Mouse (Mus musculus): Measurements from ENCODE around the gene Mrpl40. TPM values are rescaled to one million over a fixed set of nuclear protein-coding genes. Genes with fewer than 3 reads are reported as not detected.

Gene Mrpl40
- total and polyA plus RNA-seq, 2 experiments from 2014 or later, result 35.8 to 75.8 TPM

DNA sequence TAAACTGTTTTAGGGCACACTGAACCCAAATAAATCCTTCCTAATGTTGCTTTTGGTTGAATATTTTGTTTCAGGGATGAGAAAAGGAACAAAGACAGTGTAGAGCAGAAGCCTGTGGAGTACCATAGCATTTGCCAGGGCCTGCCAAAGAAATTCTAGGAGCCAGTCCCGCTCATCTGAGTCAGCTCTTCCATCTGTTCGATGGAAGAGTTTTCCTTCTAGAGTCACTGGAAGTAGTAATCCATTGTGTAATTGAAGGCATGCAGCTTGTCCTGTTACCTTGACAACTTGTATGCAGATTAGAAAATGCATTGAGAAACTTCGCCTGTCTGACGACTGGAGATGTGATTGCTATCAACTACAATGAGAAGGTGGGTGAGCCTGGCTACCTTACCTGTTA is 53.7 kb downstream of the Mrpl40 start:
- Histone ChIP-seq H3K4me3 (ENCODE audit: low read depth, low read length) (no peak overlapping the region), H3K9ac (no peak overlapping the region), H3K27me3 (ENCODE audit: insufficient read depth, low read length) (no peaks in the 10 kb centered on the region), H3K36me3 (ENCODE audit: insufficient read depth) (peaks cover 93% of the 10 kb centered on the region), H3K4me2 (ENCODE audit: low read depth) (no peak overlapping the region), H3K4me1 (ENCODE audit: insufficient read depth) (no peaks in the 10 kb centered on the region), H3K9me3 (ENCODE audit: low read length) (no peaks in the 10 kb centered on the region), H3K27ac (ENCODE audit: low read depth, low read length) (peak overlapping the region; percentile 17; the same call in 1 of the 2 replicates)
- WGBS, result 58% methylated on average over 4 of the region's 4 CpGs
- DNase-seq, result peak; percentile 34
- no peak for TF ChIP-seq CTCF (IDR thresholded peaks at IDR 0.05; ENCODE audit: low read depth)
- peak; percentile 86 for ATAC-seq

DNA sequence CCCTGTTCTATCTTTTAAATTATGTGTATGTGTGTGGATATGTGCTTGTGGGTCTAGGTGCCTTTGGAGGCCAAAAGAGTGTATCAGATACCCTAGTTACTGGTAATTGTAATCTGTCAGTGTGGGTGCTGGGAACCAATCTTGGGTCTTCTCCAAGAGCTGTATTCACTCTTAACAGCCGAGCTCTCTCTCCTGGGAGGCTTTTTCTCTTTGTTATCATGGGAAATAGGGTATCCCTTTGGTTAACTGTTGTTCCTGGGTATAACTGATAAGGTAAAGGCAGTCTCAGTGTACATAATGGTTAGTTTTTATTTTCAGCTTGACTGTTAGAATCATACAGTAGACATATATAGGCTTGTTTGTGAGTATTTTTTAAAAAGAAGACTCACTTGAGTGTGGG is 54.3 kb downstream of the Mrpl40 start:
- peak overlapping the region; percentile 17; the same call in 1 of the 2 replicates for H3K27ac ChIP-seq (ENCODE audit: low read depth, low read length)
- ATAC-seq (no peak), DNase-seq (no peak)
- H3K4me2 ChIP-seq (ENCODE audit: low read depth), result no peak overlapping the region
- H3K27me3 ChIP-seq (ENCODE audit: insufficient read depth, low read length), result no peaks in the 10 kb centered on the region
- no peak for TF ChIP-seq CTCF (IDR thresholded peaks at IDR 0.05; ENCODE audit: low read depth)
- peaks cover 93% of the 10 kb centered on the region for H3K36me3 ChIP-seq (ENCODE audit: insufficient read depth)
- H3K4me3 ChIP-seq (ENCODE audit: low read depth, low read length), result no peak overlapping the region
- H3K9ac ChIP-seq, result no peak overlapping the region
- H3K9me3 ChIP-seq (ENCODE audit: low read length), result no peaks in the 10 kb centered on the region
- H3K4me1 ChIP-seq (ENCODE audit: insufficient read depth), result no peaks in the 10 kb centered on the region
- whole genome bisulfite sequencing, result 77% methylated on average over 1 of the region's 1 CpGs

Other genes with a start within 250 kb of the Mrpl40 start
- gene Sept5, start 246.9 kb downstream of the Mrpl40 start, total RNA-seq (2014; rRNA removed), result 372 and 373 TPM in 2 replicates
- 265 and 267 TPM in 2 replicates for gene Sept5, start 246.9 kb downstream of the Mrpl40 start, polyA plus RNA-seq (2015; fragmentation: Nextera tagmentation; extraction: Ambion mirVana)
- 153 and 182 TPM in 2 replicates for gene Cldn5, start 100.0 kb downstream of the Mrpl40 start, total RNA-seq (2014; rRNA removed)
- 126 and 137 TPM in 2 replicates for gene Cldn5, start 100.0 kb downstream of the Mrpl40 start, polyA plus RNA-seq (2015; fragmentation: Nextera tagmentation; extraction: Ambion mirVana)
- 70.3 and 73.9 TPM in 2 replicates for gene Ufd1, start 65.1 kb downstream of the Mrpl40 start, total RNA-seq (2014; rRNA removed)
- 124 and 134 TPM in 2 replicates for gene Ufd1, start 65.1 kb downstream of the Mrpl40 start, polyA plus RNA-seq (2015; fragmentation: Nextera tagmentation; extraction: Ambion mirVana)
- 7.0 and 11.7 TPM in 2 replicates for gene Cdc45, start 64.9 kb downstream of the Mrpl40 start, total RNA-seq (2014; rRNA removed)
- 5.5 and 6.4 TPM in 2 replicates for gene Cdc45, start 64.9 kb downstream of the Mrpl40 start, polyA plus RNA-seq (2015; fragmentation: Nextera tagmentation; extraction: Ambion mirVana)
- gene 2510002D24Rik, start 40.3 kb downstream of the Mrpl40 start, total RNA-seq (2014; rRNA removed), result 21.2 and 25.6 TPM in 2 replicates
- gene 2510002D24Rik, start 40.3 kb downstream of the Mrpl40 start, polyA plus RNA-seq (2015; fragmentation: Nextera tagmentation; extraction: Ambion mirVana), result 16.9 and 44.1 TPM in 2 replicates
- gene Gm28539, start 40.3 kb downstream of the Mrpl40 start, total RNA-seq (2014; rRNA removed), result not detected in 2 replicates
- not detected in 2 replicates for gene Gm28539, start 40.3 kb downstream of the Mrpl40 start, polyA plus RNA-seq (2015; fragmentation: Nextera tagmentation; extraction: Ambion mirVana)
- gene Hira, start 175 bp upstream of the Mrpl40 start, total RNA-seq (2014; rRNA removed), result 62.9 and 64.1 TPM in 2 replicates
- 16.9 and 24.0 TPM in 2 replicates for gene Hira, start 175 bp upstream of the Mrpl40 start, polyA plus RNA-seq (2015; fragmentation: Nextera tagmentation; extraction: Ambion mirVana)